Mouse (Mus musculus) CH12.LX (cell line): ENCODE data around the gene Smpd3.

Experiments used
- CTCF ChIP-seq, 2 experiments: IDR thresholded peaks in 1 of 2; conservative IDR thresholded peaks in 1 of 2; 2 replicates each; pipeline ENCODE4 v1.5.1; 2011 to 2012; ENCODE audit warnings: low read depth in 2 of 2, low read length in 2 of 2, improper control_type of control experiment in 1 of 2, inconsistent platforms in 1 of 2, mild to moderate bottlenecking in 1 of 2, moderate library complexity in 1 of 2
- EP300 ChIP-seq: IDR thresholded peaks from 2 replicates; pipeline ENCODE4 v1.6.1; 2011; ENCODE audit warnings: low read length, improper control_type of control experiment
- MAFK ChIP-seq: IDR thresholded peaks from 2 replicates; pipeline ENCODE4 v1.6.1; 2011; ENCODE audit warnings: low read length, improper control_type of control experiment; ENCODE audit not compliant: insufficient replicate concordance
- MAZ ChIP-seq: IDR thresholded peaks from 2 replicates; pipeline ENCODE4 v1.6.1; 2012; ENCODE audit warnings: low read depth, mild to moderate bottlenecking, inconsistent platforms, low read length, improper control_type of control experiment, moderate library complexity
- POLR2AphosphoS2 ChIP-seq: IDR thresholded peaks from 2 replicates; pipeline ENCODE4 v1.6.1; 2011; ENCODE audit warnings: low read depth, low read length, improper control_type of control experiment
- RAD21 ChIP-seq: IDR thresholded peaks from 2 replicates; pipeline ENCODE4 v1.6.1; 2011; ENCODE audit warnings: low read depth, mild to moderate bottlenecking, low read length, improper control_type of control experiment, moderate library complexity
- TBP ChIP-seq: conservative IDR thresholded peaks from 2 replicates; pipeline ENCODE4 v1.6.1; 2011; ENCODE audit warnings: low read depth, low read length, improper control_type of control experiment
- ZKSCAN1 ChIP-seq: IDR thresholded peaks from 2 replicates; pipeline ENCODE4 v1.6.1; 2012; ENCODE audit warnings: low read depth, inconsistent platforms, low read length, improper control_type of control experiment, borderline replicate concordance

GRCm38 (mm10) chr8:106273468-106273867, 64.3 kb downstream of the Smpd3 start:
- TF ChIP-seq CTCF (conservative IDR thresholded peaks at IDR 0.05 in 1 of 2, IDR thresholded peaks at IDR 0.05 in 1 of 2; ENCODE audit: low read depth in 2 of 2, low read length in 2 of 2) (no peak), TBP (no peak), MAFK (no peak), POLR2AphosphoS2 (no peak), EP300 (no peak), RAD21 (no peak), ZKSCAN1 (no peak), MAZ (no peak)
